Mouse (Mus musculus) liver (tissue): ENCODE data around the gene Mylk.
"Not testable (repeated sequence)": the region's sequence is repeated elsewhere in the genome, so short reads cannot be mapped to it uniquely, and the experiment has no call there.

Experiments used
- DNase-seq: peaks from one replicate; pipeline ENCODE4 v3.0.0-alpha.2; 2020; ENCODE audit warnings: mixed read lengths

Gene Mylk

DNA sequence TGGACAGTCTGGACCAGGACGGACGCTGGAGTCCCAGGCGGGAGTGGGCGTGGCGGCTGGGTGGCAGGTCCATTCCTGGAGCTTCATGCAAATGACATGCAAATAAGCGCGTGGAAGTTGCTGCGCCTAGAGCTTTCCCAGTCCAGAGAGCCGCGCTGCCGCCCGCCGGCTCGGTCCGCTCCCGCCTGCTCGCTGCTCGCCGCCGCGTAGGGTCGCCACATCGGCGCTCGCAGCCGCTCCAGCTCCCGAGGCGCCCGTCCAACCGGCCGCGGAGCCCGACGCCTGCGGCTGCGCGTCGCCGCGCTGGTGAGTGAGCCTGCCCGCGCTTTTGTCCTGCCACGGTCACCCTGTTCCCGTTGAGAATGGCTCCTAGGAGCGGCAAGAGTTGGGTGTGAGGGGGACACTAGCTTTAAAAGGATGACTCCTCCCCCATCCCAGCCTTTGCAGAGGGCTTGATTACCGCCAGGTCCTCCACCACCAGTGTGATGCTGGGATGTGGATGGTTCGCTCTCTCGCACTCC is at the start of gene Mylk:
TSS of gene Mylk (plus strand) at position 146 of the 521 bp plus-strand sequence.
- peak; percentile 85 for DNase-seq

GRCm38 (mm10) chr16:34698721-34699120 is 46.3 kb upstream of the Mylk start:
- not testable (repeated sequence) for DNase-seq

- DNase-seq = peak; percentile 58
Observed at GRCm38 (mm10) chr16:34700165-34700827, 44.7 kb upstream of the Mylk start.

GRCm38 (mm10) chr16:34700828-34701216 is 44.2 kb upstream of the Mylk start:
- DNase-seq = no peak

- DNase-seq = no peak
Observed at GRCm38 (mm10) chr16:34706019-34706418, 39.0 kb upstream of the Mylk start.

DNA sequence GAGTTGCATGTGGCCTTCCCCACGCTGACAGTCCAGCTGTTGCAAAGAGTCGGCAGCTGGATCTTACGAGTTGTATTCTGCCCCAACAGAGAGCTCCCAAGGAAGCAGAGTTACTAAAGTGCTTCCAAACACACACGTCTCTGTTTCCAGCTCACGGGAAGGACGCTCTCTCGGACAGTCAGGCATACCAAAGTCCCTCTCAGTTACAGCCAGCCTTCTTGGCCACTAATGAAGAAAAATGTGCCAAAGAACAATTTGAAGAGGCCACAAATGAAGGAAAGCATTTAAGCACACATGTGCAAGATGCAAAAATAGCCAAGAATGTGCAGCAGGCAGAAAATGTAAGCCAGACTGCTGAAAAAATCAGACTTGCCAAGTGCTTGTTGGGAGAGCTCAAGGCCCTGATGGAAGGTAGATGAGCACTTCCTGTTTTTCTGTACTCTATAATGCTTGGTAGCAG is 38.5 kb upstream of the Mylk start:
- DNase-seq = no peak

GRCm38 (mm10) chr16:34711481-34711880 is 33.5 kb upstream of the Mylk start:
- no peak for DNase-seq

GRCm38 (mm10) chr16:34725156-34725555 is 19.9 kb upstream of the Mylk start:
- no peak for DNase-seq

- not testable (repeated sequence) for DNase-seq
Observed at GRCm38 (mm10) chr16:34728610-34729009, 16.4 kb upstream of the Mylk start.

- no peak for DNase-seq
Observed at GRCm38 (mm10) chr16:34729371-34729770, 15.6 kb upstream of the Mylk start.

DNA sequence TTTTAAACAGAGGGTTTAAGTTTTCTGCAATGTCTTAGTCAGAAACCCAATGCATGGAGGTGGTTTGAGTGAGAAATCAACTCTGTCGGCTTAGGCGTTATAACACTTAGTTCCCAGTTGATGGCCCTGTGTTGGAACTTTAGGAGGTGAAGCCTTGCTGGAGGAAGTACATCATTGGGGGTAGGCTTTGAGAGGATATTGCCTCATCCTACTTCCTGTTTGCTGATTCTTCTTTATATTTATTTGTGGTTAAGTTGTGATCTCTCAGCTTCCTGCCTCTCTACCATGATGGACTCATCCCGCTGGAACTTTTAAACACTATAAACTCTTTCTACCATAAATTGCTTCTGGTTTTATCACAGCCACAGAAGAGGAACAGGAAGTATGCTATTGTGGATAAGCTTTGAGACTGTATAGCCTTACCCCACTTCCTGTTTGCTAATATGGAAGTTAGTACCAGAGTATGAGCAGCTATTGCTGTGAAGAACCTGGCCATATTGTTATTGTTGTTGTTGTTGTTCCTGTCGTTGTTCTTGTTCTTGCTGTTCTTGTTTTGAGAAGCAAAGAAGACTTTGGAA is 6.3 kb upstream of the Mylk start:
- no peak for DNase-seq

DNA sequence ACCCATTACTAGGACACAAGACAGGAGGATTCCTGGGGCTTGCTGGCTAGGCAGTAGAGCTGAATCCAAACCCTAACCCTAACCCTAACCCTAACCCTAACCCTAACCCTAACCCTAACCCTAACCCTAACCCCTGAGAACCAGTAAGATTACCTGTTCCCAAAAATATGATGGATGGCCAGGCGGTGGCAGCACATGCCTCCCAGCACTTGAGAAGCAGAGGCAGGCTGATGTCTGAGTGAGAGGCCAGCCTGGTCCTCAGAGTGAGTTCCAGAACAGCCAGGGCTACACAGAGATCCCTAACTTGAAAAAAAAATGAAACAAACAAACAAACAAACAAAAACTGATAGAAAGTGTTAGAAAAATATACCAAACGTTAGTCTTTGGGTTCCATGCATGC is 2.1 kb upstream of the Mylk start:
- no peak for DNase-seq

- DNase-seq = no peak
Observed at GRCm38 (mm10) chr16:34748081-34748720, 3.2 kb downstream of the Mylk start.

- DNase-seq = no peak
Observed at GRCm38 (mm10) chr16:34749536-34749935, 4.5 kb downstream of the Mylk start.

DNA sequence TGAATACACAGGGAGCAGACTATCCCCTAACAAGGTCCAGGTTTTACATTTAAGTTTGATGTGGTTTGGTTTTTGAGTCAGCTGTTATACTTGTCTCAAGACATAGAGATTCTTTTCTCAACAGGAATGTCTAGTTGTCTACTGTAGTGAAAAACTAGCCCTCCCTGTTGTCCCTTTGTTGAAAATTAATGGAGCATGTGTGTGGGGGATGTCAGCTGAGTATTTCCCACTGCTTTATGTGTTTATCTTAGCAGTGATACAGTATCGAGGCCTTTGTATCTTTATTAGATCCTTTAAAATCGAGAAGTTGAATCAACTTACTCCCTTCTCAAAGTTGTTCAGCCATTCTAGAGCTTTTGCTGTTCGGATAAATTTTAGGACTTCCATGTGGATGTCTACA is 7.0 kb downstream of the Mylk start:
- no peak for DNase-seq

GRCm38 (mm10) chr16:34752977-34753376 is 8.0 kb downstream of the Mylk start:
- DNase-seq = peak; percentile 4

- DNase-seq = no peak
Observed at GRCm38 (mm10) chr16:34756991-34757390, 12.0 kb downstream of the Mylk start.

GRCm38 (mm10) chr16:34758205-34758604 is 13.2 kb downstream of the Mylk start:
- no peak for DNase-seq

DNA sequence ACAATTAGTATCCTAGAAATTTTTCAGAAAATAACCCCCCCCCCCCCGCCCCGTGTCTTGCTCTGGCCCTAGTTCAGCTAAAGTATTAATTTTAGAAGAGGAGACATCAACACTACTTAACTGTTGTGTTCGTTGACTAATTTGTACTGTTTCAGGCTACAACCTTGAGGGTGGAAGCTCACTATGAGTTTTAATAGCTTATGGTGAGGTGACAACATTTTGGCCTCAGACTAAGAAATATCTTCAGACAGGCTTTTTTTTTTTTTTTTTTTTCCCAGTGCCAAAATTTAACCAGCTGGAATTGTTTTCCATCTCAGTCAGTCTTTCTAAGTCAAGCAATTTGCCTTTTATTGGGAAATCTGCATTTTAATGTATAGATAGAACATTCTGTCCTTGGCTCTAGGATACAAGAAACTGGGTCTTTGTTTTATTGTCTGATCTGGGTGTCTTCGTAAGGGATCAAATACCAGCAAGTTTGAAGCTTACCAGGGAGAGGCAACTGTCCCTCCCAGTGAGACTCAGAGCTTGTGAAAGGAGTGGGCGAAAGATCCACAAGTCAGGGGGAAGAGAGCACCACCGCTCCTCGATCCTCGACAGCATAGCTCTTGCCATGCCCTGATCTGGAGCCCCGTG is 19.1 kb downstream of the Mylk start:
- no peak for DNase-seq

DNA sequence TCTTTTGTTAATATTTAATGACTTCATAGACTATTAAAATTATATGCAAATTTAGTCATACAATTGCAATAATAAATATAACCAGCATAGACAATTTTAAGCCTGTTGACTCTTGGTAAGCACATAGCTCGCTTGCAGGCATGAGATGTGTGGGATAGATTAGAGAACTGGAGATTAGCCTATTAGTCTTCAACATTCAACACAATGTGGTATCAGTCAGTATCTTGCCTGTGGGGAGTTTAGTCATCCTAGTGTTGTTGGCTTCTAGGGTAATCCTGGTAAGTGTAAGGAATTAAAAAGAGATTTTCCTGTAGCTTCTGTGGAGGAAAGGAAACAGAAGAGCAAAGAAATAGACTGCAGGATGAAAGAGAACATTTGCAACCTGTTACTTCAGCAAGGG is 20.7 kb downstream of the Mylk start:
- no peak for DNase-seq

DNA sequence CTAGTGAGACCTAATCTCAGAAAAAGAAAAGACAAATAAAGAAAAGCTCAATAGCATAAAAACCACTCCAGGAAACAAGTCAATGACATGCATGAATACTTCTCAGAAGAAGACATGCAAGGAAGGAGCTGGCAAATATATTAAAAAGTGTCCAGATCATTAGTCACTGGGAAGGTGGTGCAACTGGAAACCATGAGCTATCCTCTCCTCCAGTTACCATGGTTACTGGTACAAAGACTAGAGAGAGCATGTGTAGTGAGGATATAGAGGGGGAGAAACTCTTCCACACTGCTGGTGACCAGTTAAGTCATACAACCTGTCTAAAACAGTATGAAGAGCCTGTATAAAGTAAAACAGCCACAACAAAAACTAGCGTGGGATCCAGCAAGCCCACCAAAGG is 21.2 kb downstream of the Mylk start:
- DNase-seq = no peak

DNA sequence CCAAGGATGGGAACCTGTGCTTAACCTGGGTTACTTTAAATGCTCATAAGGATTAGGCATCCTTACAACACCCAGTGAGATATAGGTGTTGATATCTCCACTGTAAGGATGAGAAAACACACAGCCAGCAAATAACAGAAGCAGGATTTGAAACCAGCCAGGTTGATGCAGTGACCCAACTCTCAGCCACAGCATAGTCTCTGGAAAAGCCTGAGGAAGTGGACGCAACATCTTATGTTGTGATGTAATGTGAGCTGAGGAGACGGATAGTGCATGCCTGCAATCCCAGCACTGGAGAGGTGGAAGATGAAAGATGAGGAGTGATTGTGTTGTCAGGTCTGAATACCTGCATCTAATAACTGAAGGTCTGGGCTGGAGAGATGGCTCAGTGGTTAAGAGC is 22.4 kb downstream of the Mylk start:
- no peak for DNase-seq

GRCm38 (mm10) chr16:34768436-34768835 is 23.4 kb downstream of the Mylk start:
- DNase-seq = no peak

DNA sequence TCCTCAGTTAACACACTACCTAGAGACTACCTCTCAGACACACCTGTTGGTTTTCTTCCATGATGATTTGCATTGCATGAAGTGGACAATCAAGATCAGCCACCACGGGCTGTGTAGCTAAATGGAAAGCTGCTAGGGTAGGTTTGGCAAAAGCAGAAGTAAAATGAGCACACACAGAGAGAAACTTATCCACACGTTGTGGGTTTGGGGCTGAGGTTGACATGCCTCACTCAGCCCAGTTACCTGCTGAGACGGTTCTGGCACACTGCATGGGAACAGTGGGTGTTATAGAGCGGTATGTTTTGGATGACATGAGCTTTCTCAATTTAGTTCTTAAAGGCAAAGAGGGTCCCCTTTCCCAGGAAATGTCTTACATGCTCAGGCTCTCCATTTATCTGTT is 25.1 kb downstream of the Mylk start:
- DNase-seq = no peak
